Mouse (Mus musculus) kidney, postnatal 25 days (tissue): Measurements from ENCODE around the gene Ephb1.

Experiments
- DNase-seq, 2 experiments: peaks; one replicate each; pipeline ENCODE4 v3.0.0; 2021; ENCODE audit warnings: mixed read lengths in 2 of 2

The Ephb1 gene

GRCm38 (mm10) chr9:102138671-102139070 is 215.8 kb downstream of the Ephb1 start:
- DNase-seq, result no peak

- no peak for DNase-seq
Measured at GRCm38 (mm10) chr9:102138187-102138586, 216.3 kb downstream of the Ephb1 start.

DNA sequence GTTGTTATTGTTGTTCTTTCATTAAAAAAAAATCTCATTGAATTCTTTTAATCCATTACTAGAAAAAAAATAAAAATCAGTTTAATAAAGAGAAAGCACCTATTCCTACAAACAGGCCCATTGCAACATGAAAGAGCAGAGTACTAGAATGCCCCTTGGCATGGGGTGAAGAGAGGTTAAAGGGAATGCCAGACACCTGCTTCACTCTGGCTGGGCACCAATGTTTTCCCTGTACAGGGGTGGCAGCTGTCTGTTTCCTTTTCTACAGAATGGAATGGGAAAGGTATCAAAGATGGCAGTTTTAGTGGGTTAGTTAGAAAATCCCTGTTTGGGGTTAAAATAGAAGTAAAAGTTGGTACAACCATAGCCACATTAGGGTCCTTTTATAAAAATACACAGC is 224.0 kb downstream of the Ephb1 start:
- no peak for DNase-seq

DNA sequence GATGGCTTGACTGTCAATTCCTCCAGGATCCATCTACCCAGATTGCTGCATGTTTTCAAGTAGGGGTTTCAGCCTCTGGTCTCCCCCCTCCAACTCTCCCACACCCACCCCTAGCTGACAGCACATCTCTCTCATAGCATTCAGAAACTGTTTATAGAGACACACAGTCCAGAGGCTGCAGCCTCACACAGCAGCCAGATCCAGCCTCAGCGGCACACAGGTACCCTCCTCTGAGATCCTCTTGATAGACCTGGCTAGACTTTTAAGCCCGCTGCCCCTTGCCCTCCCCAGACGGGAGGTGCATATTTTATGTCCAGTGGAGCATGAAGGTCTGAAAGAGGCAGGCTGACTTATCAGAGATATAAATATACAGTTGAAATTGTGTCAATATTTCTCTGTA is 228.0 kb downstream of the Ephb1 start:
- DNase-seq, result peak; percentile 13 to 35

- no peak for DNase-seq
Measured at GRCm38 (mm10) chr9:102122880-102123453, 231.5 kb downstream of the Ephb1 start.

GRCm38 (mm10) chr9:102119422-102119821 is 235.1 kb downstream of the Ephb1 start:
- DNase-seq, result no peak

DNA sequence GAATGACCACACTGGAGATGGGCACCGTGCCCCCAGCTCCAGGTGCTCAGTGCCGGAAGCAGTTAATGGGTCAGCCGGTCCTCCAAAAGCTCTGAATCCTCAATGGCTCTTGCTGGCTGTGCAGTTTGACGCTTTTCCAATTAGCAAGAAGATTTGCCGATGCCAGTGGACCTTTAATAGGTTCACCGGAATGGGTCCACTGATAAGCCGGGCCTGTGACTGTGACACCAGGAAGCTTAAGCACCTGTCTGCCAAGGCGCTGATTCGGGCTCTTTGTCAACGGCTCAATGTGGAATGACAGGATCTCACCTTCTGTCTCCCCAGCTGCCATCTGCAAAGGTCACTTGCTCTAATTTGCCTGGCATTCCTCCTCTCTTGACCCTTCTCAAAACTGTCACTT is 239.2 kb downstream of the Ephb1 start:
- no peak for DNase-seq

DNA sequence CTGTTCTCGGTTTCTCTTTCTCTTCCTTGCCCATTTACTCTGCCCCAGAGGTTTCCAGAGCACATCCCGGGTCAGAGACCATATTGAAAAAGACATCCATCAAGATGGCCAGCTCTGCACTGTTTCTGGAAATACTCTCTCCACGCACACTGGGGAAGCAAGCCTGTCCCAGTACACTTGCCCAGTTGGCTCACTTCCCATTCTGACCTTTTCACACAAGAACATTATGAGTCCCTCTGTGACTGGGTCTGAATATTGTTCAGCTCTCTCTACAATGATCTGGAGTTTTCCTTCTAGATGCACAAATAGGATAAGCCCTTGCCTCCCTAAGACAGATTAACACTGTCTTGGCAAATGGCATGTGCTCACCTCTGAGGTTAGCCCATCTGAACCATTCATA is 243.0 kb downstream of the Ephb1 start:
- peak in 1 of 2 experiments; percentile 3 for DNase-seq

GRCm38 (mm10) chr9:102107978-102108377 is 246.5 kb downstream of the Ephb1 start:
- no peak for DNase-seq

GRCm38 (mm10) chr9:102107213-102107612 is 247.3 kb downstream of the Ephb1 start:
- no peak for DNase-seq

DNA sequence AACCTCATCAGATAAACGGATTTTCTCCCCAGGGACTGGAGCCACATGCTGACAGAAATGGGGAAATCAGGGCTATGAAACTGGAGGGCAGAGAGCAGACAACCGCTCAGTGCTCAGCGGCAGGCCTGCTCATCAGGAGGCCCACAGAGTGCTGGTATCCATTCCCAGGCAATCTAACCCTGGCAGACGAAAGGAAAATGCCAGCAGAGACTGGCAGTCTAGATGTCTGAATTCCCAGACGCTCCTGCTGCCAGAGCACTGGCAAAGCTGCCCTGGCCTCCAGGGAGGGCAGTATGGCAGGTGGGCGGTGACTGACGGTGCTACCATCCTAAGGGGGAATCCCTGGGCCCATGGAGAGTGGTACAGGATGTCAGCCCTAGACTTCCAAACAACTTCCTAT is 257.7 kb downstream of the Ephb1 start:
- DNase-seq, result no peak

DNA sequence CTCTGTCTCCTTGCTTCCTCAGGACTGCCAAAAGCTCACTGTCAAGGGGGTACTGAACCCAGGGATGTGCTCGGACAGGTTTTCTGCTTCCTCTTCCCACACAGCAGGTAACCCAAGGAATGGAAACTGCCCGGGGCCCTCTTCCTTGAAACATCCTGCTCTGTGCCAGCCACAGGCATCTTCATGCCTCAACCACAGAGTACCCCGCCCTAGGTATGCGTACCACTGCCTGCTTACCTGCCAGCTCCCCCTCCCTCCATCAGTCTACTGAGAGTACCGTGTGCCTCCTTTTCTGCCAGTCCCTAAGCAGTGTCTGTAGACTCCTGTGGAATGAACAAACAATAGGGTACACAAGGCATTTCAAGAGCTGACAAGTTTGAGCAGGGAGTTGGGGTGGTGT is 265.9 kb downstream of the Ephb1 start:
- no peak for DNase-seq

- DNase-seq, result peak; percentile 8 to 51
Measured at GRCm38 (mm10) chr9:102086053-102086706, 268.3 kb downstream of the Ephb1 start.

DNA sequence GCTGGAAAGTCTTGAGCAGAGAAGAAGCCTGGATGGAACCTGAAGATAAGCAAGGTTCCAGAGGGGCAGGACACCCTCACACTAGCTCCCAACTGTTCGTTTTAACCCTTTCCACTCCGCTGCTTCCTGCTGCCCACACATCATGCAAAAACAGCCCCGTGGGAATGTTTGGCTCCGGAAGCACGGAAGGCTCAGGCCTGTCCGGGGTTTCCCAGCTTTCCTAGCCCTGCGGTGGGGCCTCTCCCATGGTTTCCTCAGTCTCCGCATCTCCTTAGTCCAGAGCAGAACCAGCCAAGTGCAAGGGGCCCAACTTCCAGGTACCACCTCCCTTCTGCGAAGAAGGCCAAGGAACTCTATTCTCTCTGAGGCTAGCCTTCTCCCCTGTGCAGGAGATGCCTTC is 269.0 kb downstream of the Ephb1 start:
- DNase-seq, result no peak

DNA sequence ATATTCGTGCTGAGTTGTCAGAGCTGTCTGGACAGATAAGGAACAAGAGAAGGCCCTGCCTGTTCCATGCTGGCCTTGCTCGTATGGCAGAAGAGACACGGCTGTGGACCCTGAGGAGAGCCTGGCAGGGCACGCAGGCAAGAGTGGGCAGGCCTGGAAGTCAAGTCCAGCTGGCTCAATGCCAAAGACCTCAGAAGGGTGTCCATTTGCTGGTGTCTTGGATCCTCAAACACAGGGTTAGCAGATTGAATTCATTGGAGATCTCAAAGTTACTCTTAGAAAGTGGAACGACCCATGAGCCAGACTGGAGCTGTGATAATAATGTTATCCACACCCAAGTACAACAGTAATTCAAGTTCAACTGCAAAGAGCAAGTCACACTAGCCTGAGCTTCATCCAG is 273.6 kb downstream of the Ephb1 start:
- peak in 1 of 2 experiments; percentile 38 for DNase-seq

- DNase-seq, result no peak
Measured at GRCm38 (mm10) chr9:102079151-102079550, 275.3 kb downstream of the Ephb1 start.

- no peak for DNase-seq
Measured at GRCm38 (mm10) chr9:102078238-102078637, 276.3 kb downstream of the Ephb1 start.

DNA sequence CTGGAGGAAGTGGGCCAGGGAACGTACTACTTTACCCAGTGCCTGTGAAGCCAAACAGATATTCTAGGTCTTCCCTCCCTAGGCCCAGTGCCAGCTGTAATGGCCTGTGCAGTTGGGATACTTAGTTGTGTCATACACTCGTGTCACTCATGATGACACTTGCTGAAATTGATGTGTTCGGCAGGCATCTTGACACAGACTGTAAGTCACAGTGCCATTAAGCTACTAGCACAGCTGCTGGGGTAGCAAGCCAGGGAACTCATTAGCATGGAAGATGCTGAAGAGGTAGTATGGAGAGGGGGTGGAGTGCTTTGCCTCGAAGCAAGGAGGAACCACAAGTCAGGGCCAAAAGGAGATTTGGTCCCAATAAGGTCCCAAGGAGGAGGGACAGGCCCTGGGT is 279.0 kb downstream of the Ephb1 start:
- DNase-seq, result no peak

GRCm38 (mm10) chr9:102073404-102073803 is 281.1 kb downstream of the Ephb1 start:
- no peak for DNase-seq

GRCm38 (mm10) chr9:102069151-102069882 is 285.2 kb downstream of the Ephb1 start:
- no peak for DNase-seq

GRCm38 (mm10) chr9:102066601-102067000 is 287.9 kb downstream of the Ephb1 start:
- DNase-seq, result peak in 1 of 2 experiments; percentile 10

DNA sequence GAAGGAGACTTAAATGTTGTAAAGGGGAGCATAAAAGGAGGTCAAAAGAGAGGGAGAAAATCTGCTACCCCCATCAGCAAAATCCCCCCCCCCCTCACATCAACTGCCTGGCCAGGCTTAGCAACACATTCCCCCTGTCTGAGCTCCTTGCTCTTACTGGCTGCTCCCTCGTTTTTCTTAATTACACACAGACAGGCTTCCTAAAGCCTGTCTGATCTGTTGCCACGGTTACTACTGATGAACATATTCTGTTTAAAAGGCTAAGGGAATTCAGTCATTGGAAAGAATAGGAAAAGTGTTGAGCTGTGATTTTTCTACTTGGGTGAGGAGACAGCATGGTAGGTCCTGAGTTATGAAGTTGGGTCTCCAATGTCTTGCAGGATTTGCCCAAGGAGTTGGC is 308.6 kb downstream of the Ephb1 start:
- no peak for DNase-seq

GRCm38 (mm10) chr9:102045111-102045861 is 309.2 kb downstream of the Ephb1 start:
- no peak for DNase-seq
